Mouse (Mus musculus) megakaryocyte-erythroid progenitor cell, adult 5-6 weeks (primary cell): Measurements from ENCODE around the gene Sema5a. TPM values are rescaled to one million over a fixed set of nuclear protein-coding genes. Genes with fewer than 3 reads are reported as not detected.

ENCODE experiments used
- ATAC-seq: replicated peaks from 2 replicates; pipeline ENCODE4 v1.8.0; 2016; ENCODE audit warnings: mild to moderate bottlenecking, inconsistent platforms; ENCODE audit not compliant: severe bottlenecking, poor library complexity, low FRiP score, low TSS enrichment
- total RNA-seq, 2 experiments: library from RNA; stranded (forward) in 1 of 2; stranded (reverse) in 1 of 2; fragments of 200-1000, 215-1000 nt in 1 of 2; fragments of >200 nt in 1 of 2; fragmentation: Nextera tagmentation in 1 of 2; gene quantifications; 2 replicates each; pipeline ENCODE4 v1.2.3; 2014 to 2017

The Sema5a gene
- total RNA-seq, 2 experiments from 2014 or later: not detected

- ATAC-seq: no peak
Observed at GRCm38 (mm10) chr15:32593746-32594145, 349.1 kb downstream of the Sema5a start.

GRCm38 (mm10) chr15:32596574-32596973 is 352.0 kb downstream of the Sema5a start:
- no peak for ATAC-seq

GRCm38 (mm10) chr15:32597189-32597588 is 352.6 kb downstream of the Sema5a start:
- ATAC-seq: no peak

GRCm38 (mm10) chr15:32607236-32607635 is 362.6 kb downstream of the Sema5a start:
- ATAC-seq: no peak

- no peak for ATAC-seq
Observed at GRCm38 (mm10) chr15:32610776-32611175, 366.2 kb downstream of the Sema5a start.

GRCm38 (mm10) chr15:32611201-32611600 is 366.6 kb downstream of the Sema5a start:
- no peak for ATAC-seq

GRCm38 (mm10) chr15:32613718-32614117 is 369.1 kb downstream of the Sema5a start:
- ATAC-seq: no peak

GRCm38 (mm10) chr15:32615773-32616172 is 371.2 kb downstream of the Sema5a start:
- no peak for ATAC-seq

GRCm38 (mm10) chr15:32619199-32619598 is 374.6 kb downstream of the Sema5a start:
- no peak for ATAC-seq

GRCm38 (mm10) chr15:32623037-32623739 is 378.6 kb downstream of the Sema5a start:
- no peak for ATAC-seq

- no peak for ATAC-seq
Observed at GRCm38 (mm10) chr15:32624106-32624505, 379.5 kb downstream of the Sema5a start.

GRCm38 (mm10) chr15:32626031-32626430 is 381.4 kb downstream of the Sema5a start:
- no peak for ATAC-seq

GRCm38 (mm10) chr15:32633713-32634112 is 389.1 kb downstream of the Sema5a start:
- no peak for ATAC-seq

GRCm38 (mm10) chr15:32637879-32638278 is 393.3 kb downstream of the Sema5a start:
- ATAC-seq: no peak

- no peak for ATAC-seq
Observed at GRCm38 (mm10) chr15:32647061-32647687, 402.6 kb downstream of the Sema5a start.

GRCm38 (mm10) chr15:32654046-32654445 is 409.4 kb downstream of the Sema5a start:
- ATAC-seq: no peak

GRCm38 (mm10) chr15:32656017-32656416 is 411.4 kb downstream of the Sema5a start:
- no peak for ATAC-seq

GRCm38 (mm10) chr15:32676446-32676845 is 431.8 kb downstream of the Sema5a start:
- ATAC-seq: no peak

GRCm38 (mm10) chr15:32685152-32685551 is 440.5 kb downstream of the Sema5a start:
- ATAC-seq: no peak

GRCm38 (mm10) chr15:32691021-32691420 is 446.4 kb downstream of the Sema5a start:
- no peak for ATAC-seq

- ATAC-seq: no peak
Observed at GRCm38 (mm10) chr15:32693006-32693405, 448.4 kb downstream of the Sema5a start.
